Mouse (Mus musculus): ENCODE data around the gene Sf3b4. TPM values are rescaled to one million over a fixed set of nuclear protein-coding genes. Genes with fewer than 3 reads are reported as not detected.
A peak's percentile ranks its signal among the peaks of the same experiment; 100 is the strongest.

Gene Sf3b4
- polyA plus RNA-seq, 1 experiment from 2014 or later = 131 TPM

DNA sequence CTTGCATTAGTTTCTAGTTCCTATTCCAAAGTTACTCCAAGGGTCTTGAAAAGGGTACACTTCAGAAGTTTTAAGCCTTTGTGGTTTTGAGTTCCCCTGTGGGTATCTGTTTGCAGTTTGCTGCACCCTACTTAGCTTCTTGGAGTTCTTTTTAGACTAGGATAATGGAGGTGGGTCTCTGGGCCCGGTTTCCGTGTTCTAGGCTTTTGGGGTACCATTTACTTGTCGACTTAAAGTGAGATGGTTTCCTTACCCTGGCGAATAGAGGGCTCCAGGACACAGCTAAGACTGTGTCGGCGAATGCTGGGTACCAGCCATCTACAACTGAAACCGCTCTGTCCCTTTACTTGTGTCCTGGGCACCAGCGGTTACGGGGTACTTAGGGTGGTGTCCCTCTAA is 49.5 kb downstream of the Sf3b4 start:
- ATAC-seq = no peak

DNA sequence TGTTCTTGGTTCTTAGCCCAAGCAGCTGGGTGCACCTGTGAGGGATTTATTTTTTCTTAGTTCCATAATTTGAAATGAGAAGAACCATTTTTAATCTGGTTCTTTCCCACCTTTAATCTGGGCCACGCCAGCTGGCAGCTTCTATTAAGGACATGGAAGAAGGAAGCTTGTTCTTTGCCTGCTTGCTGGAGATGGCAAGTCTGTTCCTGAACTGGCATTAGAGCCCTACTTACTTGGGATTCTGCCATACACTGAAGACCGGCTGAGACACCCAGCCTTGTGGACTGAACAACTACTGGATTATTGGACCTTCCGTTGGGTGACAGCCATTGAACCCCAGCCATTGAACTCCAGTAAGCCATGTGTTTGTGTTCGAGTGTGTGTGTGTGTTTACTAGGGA is 50.6 kb downstream of the Sf3b4 start:
- no peak for ATAC-seq
- Histone ChIP-seq H3K4me3 (ENCODE audit: low read length) (no peak overlapping the region), H3K27me3 (replicated peaks; ENCODE audit: control insufficient read depth, insufficient read depth, low read length) (no peaks in the 10 kb centered on the region), H3K4me2 (ENCODE audit: low read length) (peak overlapping the region; percentile 8; the same call in 1 of the 2 replicates), H3K9ac (ENCODE audit: low read depth, low read length) (no peak overlapping the region), H3K27ac (ENCODE audit: low read depth, low read length) (no peak overlapping the region), H3K36me3 (ENCODE audit: control insufficient read depth, insufficient read depth, low read length) (no peaks in the 10 kb centered on the region), H3K9me3 (ENCODE audit: control insufficient read depth, low read length) (no peaks in the 10 kb centered on the region), H3K4me1 (ENCODE audit: control insufficient read depth, insufficient read depth, low read depth, low read length) (peaks cover 21% of the 10 kb centered on the region)
- WGBS = 84% methylated on average over 4 of the region's 4 CpGs

More for the DNA sequence above, 49.5 kb downstream of the Sf3b4 start:
- Histone ChIP-seq H3K4me2 (ENCODE audit: low read length) (peak overlapping the region; percentile 77), H3K27me3 (replicated peaks; ENCODE audit: control insufficient read depth, insufficient read depth, low read length) (no peaks in the 10 kb centered on the region), H3K9me3 (ENCODE audit: control insufficient read depth, low read length) (no peaks in the 10 kb centered on the region), H3K4me3 (ENCODE audit: low read length) (peak overlapping the region; percentile 60), H3K36me3 (ENCODE audit: control insufficient read depth, insufficient read depth, low read length) (no peaks in the 10 kb centered on the region), H3K4me1 (ENCODE audit: control insufficient read depth, insufficient read depth, low read depth, low read length) (peaks cover 21% of the 10 kb centered on the region), H3K27ac (ENCODE audit: low read depth, low read length) (peak overlapping the region; percentile 95), H3K9ac (ENCODE audit: low read depth, low read length) (peak overlapping the region; percentile 67)
- 22% methylated on average over 9 of the region's 9 CpGs for WGBS

DNA sequence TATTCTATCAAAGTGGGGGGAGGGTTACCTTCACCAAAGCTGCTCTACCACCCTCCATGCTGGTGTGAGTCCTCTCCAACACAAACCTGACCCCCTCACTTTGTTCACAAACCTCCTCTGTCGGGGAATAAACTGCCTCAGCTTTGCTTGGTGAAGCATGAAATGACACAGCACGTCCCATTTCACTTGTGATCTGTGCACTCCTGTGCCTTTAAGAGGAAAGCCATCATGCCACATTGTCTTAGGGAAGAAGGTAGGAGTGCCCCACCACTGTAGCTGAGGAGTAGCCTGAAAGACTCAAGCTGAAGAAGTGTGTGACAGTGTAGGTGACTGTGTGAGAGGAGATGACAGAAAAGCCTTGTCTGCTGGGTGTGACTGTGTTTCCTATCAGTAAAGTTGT is 53.3 kb downstream of the Sf3b4 start:
- H3K4me2 ChIP-seq (ENCODE audit: low read length) = no peak overlapping the region
- H3K9me3 ChIP-seq (ENCODE audit: control insufficient read depth, low read length) = no peaks in the 10 kb centered on the region
- H3K4me1 ChIP-seq (ENCODE audit: control insufficient read depth, insufficient read depth, low read depth, low read length) = peaks cover 15% of the 10 kb centered on the region
- H3K27me3 ChIP-seq (replicated peaks; ENCODE audit: control insufficient read depth, insufficient read depth, low read length) = no peaks in the 10 kb centered on the region
- H3K4me3 ChIP-seq (ENCODE audit: low read length) = no peak overlapping the region
- no peaks in the 10 kb centered on the region for H3K36me3 ChIP-seq (ENCODE audit: control insufficient read depth, insufficient read depth, low read length)
- ATAC-seq = no peak
- no peak overlapping the region for H3K9ac ChIP-seq (ENCODE audit: low read depth, low read length)
- no peak overlapping the region for H3K27ac ChIP-seq (ENCODE audit: low read depth, low read length)
- 10% methylated on average over 2 of the region's 2 CpGs for WGBS

Small RNA genes within 50 kb of the gene (microRNA-seq; reads per million reads assigned to microRNA genes)
- not detected for gene Gm44492

Other genes starting within 250 kb of the Sf3b4 start
- 110 and 118 TPM in 2 replicates for gene Anp32e, start 243.1 kb upstream of the Sf3b4 start, polyA plus RNA-seq (2015; fragmentation: Nextera tagmentation; extraction: Ambion mirVana)
- gene Plekho1, start 176.3 kb upstream of the Sf3b4 start, polyA plus RNA-seq (2015; fragmentation: Nextera tagmentation; extraction: Ambion mirVana) = 27.7 and 41.3 TPM in 2 replicates
- gene Vps45, start 113.9 kb upstream of the Sf3b4 start, polyA plus RNA-seq (2015; fragmentation: Nextera tagmentation; extraction: Ambion mirVana) = 58.7 and 60.8 TPM in 2 replicates
- 6.5 and 8.7 TPM in 2 replicates for gene Otud7b, start 67.8 kb upstream of the Sf3b4 start, polyA plus RNA-seq (2015; fragmentation: Nextera tagmentation; extraction: Ambion mirVana)
- gene Mtmr11, start 10.3 kb upstream of the Sf3b4 start, polyA plus RNA-seq (2015; fragmentation: Nextera tagmentation; extraction: Ambion mirVana) = 12.7 and 13.9 TPM in 2 replicates
- 135 TPM in 2 replicates for gene Sv2a, start 8.8 kb downstream of the Sf3b4 start, polyA plus RNA-seq (2015; fragmentation: Nextera tagmentation; extraction: Ambion mirVana)
- gene Bola1, start 47.4 kb downstream of the Sf3b4 start, polyA plus RNA-seq (2015; fragmentation: Nextera tagmentation; extraction: Ambion mirVana) = 52.7 and 57.2 TPM in 2 replicates
- gene Hist2h2ab, start 47.5 kb downstream of the Sf3b4 start, polyA plus RNA-seq (2015; fragmentation: Nextera tagmentation; extraction: Ambion mirVana) = not detected in 2 replicates
- gene Hist2h2ac, start 48.5 kb downstream of the Sf3b4 start, polyA plus RNA-seq (2015; fragmentation: Nextera tagmentation; extraction: Ambion mirVana) = 1.3 TPM in 1 of 2 replicates, not detected in the other
- 4.9 and 5.5 TPM in 2 replicates for gene Hist2h2be, start 48.8 kb downstream of the Sf3b4 start, polyA plus RNA-seq (2015; fragmentation: Nextera tagmentation; extraction: Ambion mirVana)
- gene Hist2h3c2, start 66.8 kb downstream of the Sf3b4 start, polyA plus RNA-seq (2015; fragmentation: Nextera tagmentation; extraction: Ambion mirVana) = 0.70 and 1.1 TPM in 2 replicates
- 31.6 and 34.2 TPM in 2 replicates for gene Hist2h2aa2, start 67.9 kb downstream of the Sf3b4 start, polyA plus RNA-seq (2015; fragmentation: Nextera tagmentation; extraction: Ambion mirVana)
- gene Hist2h2aa1, start 73.2 kb downstream of the Sf3b4 start, polyA plus RNA-seq (2015; fragmentation: Nextera tagmentation; extraction: Ambion mirVana) = 6.1 and 9.9 TPM in 2 replicates
- 0.21 and 0.47 TPM in 2 replicates for gene Hist2h3c1, start 74.4 kb downstream of the Sf3b4 start, polyA plus RNA-seq (2015; fragmentation: Nextera tagmentation; extraction: Ambion mirVana)
- 2.8 and 3.1 TPM in 2 replicates for gene Hist2h4, start 91.0 kb downstream of the Sf3b4 start, polyA plus RNA-seq (2015; fragmentation: Nextera tagmentation; extraction: Ambion mirVana)
- gene Hist2h3b, start 96.3 kb downstream of the Sf3b4 start, polyA plus RNA-seq (2015; fragmentation: Nextera tagmentation; extraction: Ambion mirVana) = 8.1 and 8.4 TPM in 2 replicates
- gene Hist2h2bb, start 97.4 kb downstream of the Sf3b4 start, polyA plus RNA-seq (2015; fragmentation: Nextera tagmentation; extraction: Ambion mirVana) = 1.5 and 2.1 TPM in 2 replicates
- gene Fcgr1, start 121.6 kb downstream of the Sf3b4 start, polyA plus RNA-seq (2015; fragmentation: Nextera tagmentation; extraction: Ambion mirVana) = 1.7 and 2.3 TPM in 2 replicates